Mouse (Mus musculus) cerebellum, adult 2 months (tissue): Measurements from ENCODE around the gene Hs2st1.

ENCODE experiments used
- CTCF ChIP-seq: fragments of 200-500 bp; IDR thresholded peaks from 2 replicates; pipeline ENCODE4 v1.5.1; 2011; ENCODE audit warnings: low read depth, mild to moderate bottlenecking, control low read depth, low read length, moderate library complexity, borderline replicate concordance; ENCODE audit not compliant: insufficient read depth
- POLR2A ChIP-seq: fragments of 200-500 bp; IDR thresholded peaks from 2 replicates; pipeline ENCODE4 v1.6.1; 2011; ENCODE audit warnings: low read length, control low read depth, borderline replicate concordance; ENCODE audit not compliant: insufficient read depth

- no peak for TF ChIP-seq CTCF
- TF ChIP-seq POLR2A: no peak
Observed at GRCm38 (mm10) chr3:144586731-144587130, 16.8 kb upstream of the Hs2st1 start.
